Mouse (Mus musculus) intestine, postnatal 0 days (tissue): Measurements from ENCODE around the gene Glt6d1. TPM values are rescaled to one million over a fixed set of nuclear protein-coding genes. Genes with fewer than 3 reads are reported as not detected.
A peak's percentile ranks its signal among the peaks of the same experiment; 100 is the strongest.
"Not testable (repeated sequence)": the region's sequence is repeated elsewhere in the genome, so short reads cannot be mapped to it uniquely, and the experiment has no call there.

Source experiments
- ATAC-seq: fragments of 200-750 bp; cut with Nextera tagmentation; 2 replicates; pipeline ENCODE4 v1.8.0; 2017; ENCODE audit warnings: mild to moderate bottlenecking, moderate TSS enrichment, moderate library complexity
- H3K27ac ChIP-seq: fragments of 300-500 bp; sonication (generic); 2 replicates; pipeline ENCODE4 v1.5.1; 2014; ENCODE audit warnings: mild to moderate bottlenecking, low read depth, low read length, moderate library complexity
- H3K27me3 ChIP-seq: fragments of 300-500 bp; sonication (generic); replicated peaks from 2 replicates; pipeline ENCODE4 v1.6.1; 2014; ENCODE audit warnings: low read length, mixed read lengths; ENCODE audit not compliant: control insufficient read depth, insufficient read depth
- H3K36me3 ChIP-seq: fragments of 300-500 bp; sonication (generic); 2 replicates; pipeline ENCODE4 v1.6.1; 2014; ENCODE audit warnings: mild to moderate bottlenecking, moderate library complexity; ENCODE audit not compliant: control insufficient read depth, insufficient read depth
- H3K4me1 ChIP-seq: fragments of 300-500 bp; sonication (generic); replicated peaks from 2 replicates; pipeline ENCODE4 v1.6.1; 2014; ENCODE audit warnings: antibody characterized with exemption, low read length, mixed read lengths; ENCODE audit not compliant: control insufficient read depth, insufficient read depth
- H3K4me2 ChIP-seq: fragments of 300-500 bp; sonication (generic); replicated peaks from 2 replicates; pipeline ENCODE4 v1.6.1; 2014; ENCODE audit warnings: low read depth, mild to moderate bottlenecking, moderate library complexity
- H3K4me3 ChIP-seq: fragments of 300-500 bp; sonication (generic); 2 replicates; pipeline ENCODE4 v1.5.1; 2014; ENCODE audit warnings: low read depth, low read length
- H3K9ac ChIP-seq: fragments of 300-500 bp; sonication (generic); 2 replicates; pipeline ENCODE4 v1.6.1; 2014; ENCODE audit warnings: mild to moderate bottlenecking, low read depth, low read length
- H3K9me3 ChIP-seq: fragments of 300-500 bp; sonication (generic); 2 replicates; pipeline ENCODE4 v1.6.1; 2016; ENCODE audit warnings: mixed run types; ENCODE audit not compliant: control insufficient read depth
- CTCF ChIP-seq: sonication (generic); IDR thresholded peaks from 2 replicates; pipeline ENCODE4 v1.5.1; 2016; ENCODE audit warnings: low read depth, mild to moderate bottlenecking, control low read depth, antibody characterized with exemption, moderate library complexity
- WGBS: fragments of 180-500 bp; shearing (Covaris S2); extraction: QIAGEN DNeasy Blood & Tissue Kit; methylation state at CpG from one replicate; pipeline ENCODE4 v1.1.7; 2014; 5-methylcytosine and 5-hydroxymethylcytosine counted together
- polyA plus RNA-seq: library from polyadenylated mRNA; unstranded; fragments of >200 nt; fragmentation: Nextera tagmentation; extraction: Ambion mirVana; gene quantifications from 2 replicates; pipeline ENCODE4 v1.2.1, GENCODE M21; 2015

The Glt6d1 gene
- polyA plus RNA-seq: not detected in 2 replicates

DNA sequence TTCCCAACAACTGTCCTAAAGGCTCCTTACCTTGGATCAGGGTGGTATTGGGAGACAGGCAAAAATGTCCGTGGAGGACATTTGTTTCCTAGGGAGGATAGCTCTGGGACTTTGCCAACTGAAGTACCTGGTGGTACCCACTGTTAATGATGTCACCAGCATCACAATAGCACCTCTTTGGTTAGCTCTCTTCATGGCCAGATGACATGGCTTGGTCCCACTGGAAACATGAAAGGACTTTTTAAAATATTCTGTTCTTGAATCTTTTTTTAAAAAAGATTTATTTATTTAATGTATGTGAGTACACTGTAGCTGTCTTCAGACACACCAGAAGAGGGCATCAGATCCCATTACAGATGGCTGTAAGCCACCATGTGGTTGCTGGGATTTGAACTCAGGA is at the start of gene Glt6d1:
Gene Glt6d1 (minus strand): TSS at position 101 of the 400 bp plus-strand sequence.
- 74% methylated on average over 1 of the region's 1 CpGs for WGBS
- not testable (repeated sequence) for H3K4me3 ChIP-seq, H3K4me2 ChIP-seq, H3K27ac ChIP-seq, H3K36me3 ChIP-seq, H3K9ac ChIP-seq, H3K27me3 ChIP-seq, H3K9me3 ChIP-seq, H3K4me1 ChIP-seq, ATAC-seq

DNA sequence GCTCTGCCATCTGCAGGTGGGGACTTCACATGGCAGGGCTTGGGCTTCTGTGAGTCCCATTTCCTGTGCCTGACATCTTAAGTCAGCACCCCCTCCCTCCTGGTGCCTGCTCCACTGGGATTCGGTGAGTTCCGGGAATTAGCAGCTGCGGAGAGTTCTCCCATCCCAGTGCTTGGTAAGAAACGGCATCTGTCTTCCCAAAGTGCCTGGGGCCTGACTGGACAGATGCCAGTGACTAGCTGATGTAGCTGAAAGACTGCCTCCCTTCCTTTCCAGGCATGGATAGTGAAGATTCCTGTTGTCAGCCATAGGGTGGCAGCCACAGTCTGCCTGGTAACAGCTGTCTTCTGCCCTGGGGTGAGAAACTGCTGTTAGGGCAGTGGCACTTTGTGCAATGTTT is 49.8 kb upstream of the Glt6d1 start:
- H3K36me3 ChIP-seq: no peaks in the 10 kb centered on the region
- no peak overlapping the region for H3K4me3 ChIP-seq
- no peaks in the 10 kb centered on the region for H3K9me3 ChIP-seq
- H3K27ac ChIP-seq: no peak overlapping the region
- 16% methylated on average over 4 of the region's 4 CpGs for WGBS
- no peak overlapping the region for H3K4me2 ChIP-seq
- no peak overlapping the region for H3K9ac ChIP-seq
- H3K27me3 ChIP-seq: peaks cover 8% of the 10 kb centered on the region
- peak; percentile 39 for TF ChIP-seq CTCF
- no peaks in the 10 kb centered on the region for H3K4me1 ChIP-seq
- ATAC-seq: no peak

DNA sequence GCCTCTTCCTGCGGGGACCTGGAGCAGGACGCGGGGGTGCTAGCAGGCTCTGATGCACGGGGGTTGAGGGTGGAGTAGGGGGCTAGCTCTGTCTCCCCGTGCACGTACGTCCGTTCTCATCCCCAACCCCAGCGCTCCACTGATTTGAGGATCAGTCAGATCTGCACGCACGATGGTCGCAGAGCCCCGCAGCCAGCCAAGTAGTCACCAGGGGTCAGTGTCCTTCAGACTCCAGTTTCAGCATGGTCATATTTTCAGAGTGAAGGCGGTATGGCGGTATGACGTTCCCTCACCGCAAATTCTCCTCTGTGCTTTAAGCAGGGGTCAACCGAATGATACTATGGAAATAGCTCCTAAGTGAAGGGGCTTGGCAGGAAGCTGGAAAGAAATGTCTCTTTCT is 48.6 kb upstream of the Glt6d1 start:
- H3K4me1 ChIP-seq: no peaks in the 10 kb centered on the region
- no peak overlapping the region for H3K9ac ChIP-seq
- no peak for ATAC-seq
- H3K36me3 ChIP-seq: no peaks in the 10 kb centered on the region
- WGBS: 4% methylated on average over 18 of the region's 18 CpGs
- H3K4me3 ChIP-seq: peak overlapping the region; percentile 43
- peaks cover 8% of the 10 kb centered on the region for H3K27me3 ChIP-seq
- H3K27ac ChIP-seq: no peak overlapping the region
- peak; percentile 18; the same call in 1 of the 2 replicates for TF ChIP-seq CTCF
- peak overlapping the region; percentile 74 for H3K4me2 ChIP-seq
- H3K9me3 ChIP-seq: no peaks in the 10 kb centered on the region

DNA sequence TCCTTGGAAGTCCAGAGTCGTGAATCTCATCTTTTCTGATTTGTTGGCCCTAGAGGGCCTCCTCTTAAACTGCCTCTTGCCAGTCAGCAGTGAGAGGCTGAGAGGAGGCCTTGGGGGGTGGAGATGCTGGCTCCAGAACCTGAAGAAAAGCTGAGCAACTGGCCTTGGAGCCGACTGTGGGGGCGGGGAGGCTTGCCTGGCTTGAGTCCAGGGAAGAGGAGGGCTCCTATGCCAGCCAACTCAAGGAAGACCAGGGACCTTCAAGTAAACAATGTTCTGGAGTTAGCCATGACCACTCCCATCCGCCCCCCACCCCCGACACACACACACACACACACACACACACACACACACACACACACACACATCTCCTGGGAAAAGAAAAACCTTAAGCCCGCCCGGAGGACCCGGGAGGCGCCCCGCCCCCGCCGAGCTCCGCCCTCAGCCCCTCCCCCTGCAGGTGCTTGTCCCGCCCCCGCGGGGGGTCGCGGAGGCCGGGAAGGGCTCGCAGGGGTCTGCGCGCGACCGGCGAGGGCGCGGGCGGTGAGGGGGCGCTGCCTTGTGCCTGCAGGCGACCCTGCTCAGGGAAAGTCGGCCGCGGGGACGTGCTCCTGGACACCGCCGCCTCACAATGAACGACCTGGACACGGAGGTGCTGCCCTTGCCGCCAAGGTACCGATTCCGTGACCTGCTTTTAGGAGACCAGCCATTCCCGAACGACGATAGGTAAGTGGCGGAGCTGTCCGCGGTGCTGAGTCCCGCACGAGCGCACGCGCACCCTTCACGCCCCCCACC is 47.9 kb upstream of the Glt6d1 start, which contains the start of gene Kcnt1:
Gene Kcnt1 (plus strand): TSS at position 398 of the 795 bp plus-strand sequence.
- TF ChIP-seq CTCF: no peak
- Histone ChIP-seq H3K4me3 (peak within 1 kb of the TSS; percentile 43), H3K9ac (no peak within 1 kb of the TSS), H3K36me3 (no peaks in the 10 kb centered on the region), H3K27me3 (peaks cover 8% of the 10 kb centered on the region), H3K9me3 (no peaks in the 10 kb centered on the region), H3K4me2 (peak within 1 kb of the TSS; percentile 74), H3K27ac (no peak within 1 kb of the TSS), H3K4me1 (no peaks in the 10 kb centered on the region)
- under 1% methylated on average over 48 of the region's 53 CpGs for WGBS
- ATAC-seq: no peak

DNA sequence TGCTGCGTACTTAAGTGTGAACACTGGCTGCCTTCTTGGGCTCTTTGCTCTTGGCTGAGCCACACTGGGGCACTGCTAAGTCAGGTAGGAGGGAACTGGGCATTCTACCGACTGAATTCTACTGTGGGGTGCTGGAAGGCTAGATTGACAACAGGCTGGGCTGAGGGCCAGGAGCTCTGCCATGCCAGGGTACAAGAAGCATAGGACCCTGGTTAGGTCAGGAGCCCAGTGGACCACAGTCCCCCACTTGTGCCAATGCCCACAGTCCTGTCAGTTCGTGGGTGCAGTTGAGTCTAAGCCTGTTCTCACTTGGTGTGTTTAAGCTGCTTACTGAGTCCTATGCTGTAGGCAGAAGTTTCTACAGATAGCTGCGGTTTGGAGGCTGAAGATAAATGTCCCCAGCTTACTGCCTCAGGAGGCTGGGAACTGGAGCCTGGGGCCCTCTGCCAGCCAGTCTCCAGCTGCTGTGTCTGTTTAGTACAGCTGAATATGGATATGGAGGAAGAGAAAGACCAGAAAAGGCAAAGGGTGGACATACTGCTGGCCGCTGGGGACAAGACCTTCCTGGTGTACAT is 47.1 kb upstream of the Glt6d1 start:
- H3K9ac ChIP-seq: no peak overlapping the region
- no peak for ATAC-seq
- no peak for TF ChIP-seq CTCF

DNA sequence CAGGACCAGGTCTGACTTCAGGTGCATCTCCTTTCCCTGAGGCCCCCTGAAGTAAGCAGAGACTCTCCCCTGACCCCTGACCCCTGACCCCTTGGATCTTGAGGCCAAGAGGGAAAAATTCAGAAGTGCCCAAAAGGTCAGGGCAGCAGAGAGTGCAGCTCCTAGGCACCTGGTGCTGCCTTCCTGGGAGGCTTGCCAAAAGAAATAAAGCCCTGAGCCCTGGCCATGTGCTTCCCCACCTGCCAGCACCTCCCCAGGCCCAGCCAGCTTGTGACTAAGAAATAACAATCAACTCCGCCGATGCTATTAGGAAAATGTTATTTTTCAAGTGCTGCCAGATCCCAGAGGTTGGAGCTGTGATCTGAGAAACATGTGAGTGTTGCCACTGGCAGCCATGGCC is 46.4 kb upstream of the Glt6d1 start:
- Histone ChIP-seq H3K4me1 (no peaks in the 10 kb centered on the region), H3K9ac (no peak overlapping the region), H3K36me3 (no peaks in the 10 kb centered on the region), H3K27ac (no peak overlapping the region), H3K4me3 (no peak overlapping the region), H3K27me3 (peaks cover 8% of the 10 kb centered on the region), H3K4me2 (no peak overlapping the region), H3K9me3 (no peaks in the 10 kb centered on the region)
- ATAC-seq: no peak
- TF ChIP-seq CTCF: no peak
- 67% methylated on average over 2 of the region's 2 CpGs for WGBS

More for the DNA sequence above, 47.1 kb upstream of the Glt6d1 start:
- Histone ChIP-seq H3K9me3 (no peaks in the 10 kb centered on the region), H3K27me3 (peaks cover 8% of the 10 kb centered on the region), H3K27ac (no peak overlapping the region), H3K4me2 (peak overlapping the region; percentile 74; the same call in 1 of the 2 replicates), H3K36me3 (no peaks in the 10 kb centered on the region), H3K4me3 (no peak overlapping the region), H3K4me1 (no peaks in the 10 kb centered on the region)
- 55% methylated on average over 5 of the region's 5 CpGs for WGBS
